Mouse (Mus musculus): ENCODE measurements around the gene Tnni1. TPM values are rescaled to one million over a fixed set of nuclear protein-coding genes. Genes with fewer than 3 reads are reported as not detected.

The Tnni1 gene
- polyA plus RNA-seq, 2 experiments, result 1.3 to 1.7 TPM

GRCm38 (mm10) chr1:135766592-135767306 is 12.5 kb upstream of the Tnni1 start:
- no peaks in the 10 kb centered on the region for H3K36me3 ChIP-seq (replicated peaks; ENCODE audit: control insufficient read depth, insufficient read depth, low read depth)
- no peak for ATAC-seq (ENCODE audit: insufficient read depth)
- H3K27ac ChIP-seq, result no peak overlapping the region
- TF ChIP-seq EP300 (IDR thresholded peaks at IDR 0.05; ENCODE audit: low read depth), result no peak
- no peak for TF ChIP-seq CTCF (IDR thresholded peaks at IDR 0.05; ENCODE audit: low read depth)
- H3K4me1 ChIP-seq (replicated peaks; ENCODE audit: control insufficient read depth in 2 of 2, insufficient read depth in 2 of 2, low read length in 1 of 2), result peaks cover 0 to 3% of the 10 kb centered on the region in 2 experiments; a peak in 2 of 4 replicates
- H3K4me3 ChIP-seq (ENCODE audit: insufficient read depth in 1 of 2, low read depth in 2 of 2, low read length in 2 of 2), result peak overlapping the region; percentile 19 to 57
- H3K27me3 ChIP-seq (ENCODE audit: control insufficient read depth, insufficient read depth, low read length), result peaks cover 27% of the 10 kb centered on the region
- no peaks in the 10 kb centered on the region for H3K9me3 ChIP-seq (ENCODE audit: control insufficient read depth, low read length)
- H3K4me2 ChIP-seq (ENCODE audit: low read depth), result peak overlapping the region; percentile 72
- 34% methylated on average over 30 of the region's 30 CpGs for WGBS (ENCODE audit: insufficient replicate concordance)
- no peak overlapping the region; the same call in 1 of the 2 replicates for H3K9ac ChIP-seq (replicated peaks)
- DNase-seq (ENCODE audit: low read depth in 3 of 3, low spot score in 3 of 3), result no peak

- H3K27ac ChIP-seq, result no peak overlapping the region
- no peak for TF ChIP-seq CTCF (IDR thresholded peaks at IDR 0.05; ENCODE audit: low read depth)
- TF ChIP-seq EP300 (IDR thresholded peaks at IDR 0.05; ENCODE audit: low read depth), result no peak
- no peaks in the 10 kb centered on the region for H3K9me3 ChIP-seq (ENCODE audit: control insufficient read depth, low read length)
- ATAC-seq (ENCODE audit: insufficient read depth) (no peak), DNase-seq (ENCODE audit: low read depth in 3 of 3, low spot score in 3 of 3) (no peak)
- peaks cover 0 to 3% of the 10 kb centered on the region in 2 experiments; a peak in 2 of 4 replicates for H3K4me1 ChIP-seq (replicated peaks; ENCODE audit: control insufficient read depth in 2 of 2, insufficient read depth in 2 of 2, low read length in 1 of 2)
- no peak overlapping the region for H3K9ac ChIP-seq (replicated peaks)
- 62% methylated on average over 4 of the region's 4 CpGs for whole genome bisulfite sequencing (ENCODE audit: insufficient replicate concordance)
- peak overlapping the region; percentile 19 to 57; a peak in 3 of 4 replicates for H3K4me3 ChIP-seq (ENCODE audit: insufficient read depth in 1 of 2, low read depth in 2 of 2, low read length in 2 of 2)
- peak overlapping the region; percentile 72 for H3K4me2 ChIP-seq (ENCODE audit: low read depth)
- no peaks in the 10 kb centered on the region for H3K36me3 ChIP-seq (replicated peaks; ENCODE audit: control insufficient read depth, insufficient read depth, low read depth)
- H3K27me3 ChIP-seq (ENCODE audit: control insufficient read depth, insufficient read depth, low read length), result peaks cover 27% of the 10 kb centered on the region
Measured at GRCm38 (mm10) chr1:135767324-135767890, 11.8 kb upstream of the Tnni1 start.

GRCm38 (mm10) chr1:135768400-135768799 is 10.8 kb upstream of the Tnni1 start:
- Histone ChIP-seq H3K27me3 (ENCODE audit: control insufficient read depth, insufficient read depth, low read length) (peaks cover 27% of the 10 kb centered on the region), H3K4me2 (ENCODE audit: low read depth) (no peak overlapping the region), H3K4me1 (replicated peaks; ENCODE audit: control insufficient read depth in 2 of 2, insufficient read depth in 2 of 2, low read length in 1 of 2) (peaks cover 0 to 3% of the 10 kb centered on the region in 2 experiments; a peak in 2 of 4 replicates), H3K4me3 (ENCODE audit: insufficient read depth in 1 of 2, low read depth in 2 of 2, low read length in 2 of 2) (no peak overlapping the region), H3K9ac (replicated peaks) (no peak overlapping the region), H3K36me3 (replicated peaks; ENCODE audit: control insufficient read depth, insufficient read depth, low read depth) (no peaks in the 10 kb centered on the region), H3K27ac (no peak overlapping the region), H3K9me3 (ENCODE audit: control insufficient read depth, low read length) (no peaks in the 10 kb centered on the region)
- TF ChIP-seq EP300 (IDR thresholded peaks at IDR 0.05; ENCODE audit: low read depth) (no peak), CTCF (IDR thresholded peaks at IDR 0.05; ENCODE audit: low read depth) (no peak)
- WGBS (ENCODE audit: insufficient replicate concordance), result 57% methylated on average over 2 of the region's 2 CpGs
- DNase-seq (ENCODE audit: low read depth in 3 of 3, low spot score in 3 of 3) (no peak), ATAC-seq (ENCODE audit: insufficient read depth) (no peak)

- H3K4me2 ChIP-seq (ENCODE audit: low read depth), result no peak overlapping the region
- peaks cover 0 to 2% of the 10 kb centered on the region in 2 experiments; a peak in 2 of 4 replicates for H3K4me1 ChIP-seq (replicated peaks; ENCODE audit: control insufficient read depth in 2 of 2, insufficient read depth in 2 of 2, low read length in 1 of 2)
- WGBS (ENCODE audit: insufficient replicate concordance), result 40% methylated on average over 7 of the region's 7 CpGs
- no peaks in the 10 kb centered on the region for H3K9me3 ChIP-seq (ENCODE audit: control insufficient read depth, low read length)
- DNase-seq (ENCODE audit: low read depth in 3 of 3, low spot score in 3 of 3), result no peak
- H3K9ac ChIP-seq (replicated peaks), result no peak overlapping the region
- no peaks in the 10 kb centered on the region for H3K36me3 ChIP-seq (replicated peaks; ENCODE audit: control insufficient read depth, insufficient read depth, low read depth)
- TF ChIP-seq CTCF (IDR thresholded peaks at IDR 0.05; ENCODE audit: low read depth) (no peak), EP300 (IDR thresholded peaks at IDR 0.05; ENCODE audit: low read depth) (no peak)
- ATAC-seq (ENCODE audit: insufficient read depth), result no peak
- peaks cover 19% of the 10 kb centered on the region for H3K27me3 ChIP-seq (ENCODE audit: control insufficient read depth, insufficient read depth, low read length)
- H3K4me3 ChIP-seq (ENCODE audit: insufficient read depth in 1 of 2, low read depth in 2 of 2, low read length in 2 of 2), result no peak overlapping the region
- H3K27ac ChIP-seq, result no peak overlapping the region
Measured at GRCm38 (mm10) chr1:135770237-135770636, 9.0 kb upstream of the Tnni1 start.

GRCm38 (mm10) chr1:135770896-135771572 is 8.2 kb upstream of the Tnni1 start:
- Histone ChIP-seq H3K4me1 (replicated peaks; ENCODE audit: control insufficient read depth in 2 of 2, insufficient read depth in 2 of 2, low read length in 1 of 2) (no peaks in the 10 kb centered on the region; a peak in 1 of 4 replicates), H3K4me3 (ENCODE audit: insufficient read depth in 1 of 2, low read depth in 2 of 2, low read length in 2 of 2) (no peak overlapping the region), H3K9me3 (ENCODE audit: control insufficient read depth, low read length) (no peaks in the 10 kb centered on the region), H3K4me2 (ENCODE audit: low read depth) (no peak overlapping the region), H3K9ac (replicated peaks) (no peak overlapping the region), H3K27me3 (ENCODE audit: control insufficient read depth, insufficient read depth, low read length) (peaks cover 11% of the 10 kb centered on the region), H3K36me3 (replicated peaks; ENCODE audit: control insufficient read depth, insufficient read depth, low read depth) (no peaks in the 10 kb centered on the region), H3K27ac (no peak overlapping the region)
- TF ChIP-seq EP300 (IDR thresholded peaks at IDR 0.05; ENCODE audit: low read depth) (no peak), CTCF (IDR thresholded peaks at IDR 0.05; ENCODE audit: low read depth) (no peak)
- DNase-seq (ENCODE audit: low read depth in 3 of 3, low spot score in 3 of 3), result no peak
- 27% methylated on average over 12 of the region's 12 CpGs for WGBS (ENCODE audit: insufficient replicate concordance)
- ATAC-seq (ENCODE audit: insufficient read depth), result no peak

All from liver, embryonic 14.5 days (tissue).